Mouse (Mus musculus) kidney, adult 8-10 months (tissue): ENCODE results near the gene Col23a1.
A peak's percentile ranks its signal among the peaks of the same experiment; 100 is the strongest.
"Not testable (repeated sequence)": the region's sequence is repeated elsewhere in the genome, so short reads cannot be mapped to it uniquely, and the experiment has no call there.

ENCODE experiments used
- DNase-seq, 2 experiments: peaks; one replicate each; pipeline ENCODE4 v3.0.0; 2022

The Col23a1 gene

GRCm38 (mm10) chr11:51625187-51625820 is 335.6 kb downstream of the Col23a1 start:
- no peak for DNase-seq

GRCm38 (mm10) chr11:51627425-51627824 is 337.7 kb downstream of the Col23a1 start:
- no peak for DNase-seq

GRCm38 (mm10) chr11:51627907-51628306 is 338.2 kb downstream of the Col23a1 start:
- no peak for DNase-seq

- no peak for DNase-seq
These were observed 340.1 kb downstream of the Col23a1 start for GRCm38 (mm10) chr11:51629651-51630314.

GRCm38 (mm10) chr11:51632130-51632753 is 342.5 kb downstream of the Col23a1 start:
- DNase-seq = peak in 1 of 2 experiments; percentile 41

GRCm38 (mm10) chr11:51633200-51633599 is 343.5 kb downstream of the Col23a1 start:
- DNase-seq = not testable (repeated sequence)
